Mouse (Mus musculus): ENCODE measurements around the gene Gm45717. TPM values are rescaled to one million over a fixed set of nuclear protein-coding genes. Genes with fewer than 3 reads are reported as not detected.

Gm45717 gene
- 0.59 TPM in 1 of 2 replicates, not detected in the other for polyA plus RNA-seq (2015; fragmentation: Nextera tagmentation; extraction: Ambion mirVana)

GRCm38 (mm10) chr7:140955758-140956555 lies at the start of gene Gm45717, which contains the start of gene Ifitm2:
Gene Gm45717, minus strand, starts transcription at chr7:140955937.
Gene Ifitm2, minus strand, starts transcription at chr7:140955987.
- ATAC-seq (peak; percentile 82), DNase-seq (peak; percentile 75)
- peak within 1 kb of the TSS; percentile 72 for H3K9ac ChIP-seq (replicated peaks)
- H3K9me3 ChIP-seq (ENCODE audit: low read length): no peaks in the 10 kb centered on the region
- no peaks in the 10 kb centered on the region for H3K27me3 ChIP-seq (ENCODE audit: insufficient read depth, low read length)
- H3K4me3 ChIP-seq (ENCODE audit: low read depth, low read length): peak within 1 kb of the TSS; percentile 66
- WGBS (ENCODE audit: insufficient replicate concordance): 11% methylated on average over 11 of the region's 11 CpGs
- TF ChIP-seq EP300 (IDR thresholded peaks at IDR 0.05; ENCODE audit: low read depth) (peak; percentile 43; the same call in 1 of the 2 replicates), CTCF (IDR thresholded peaks at IDR 0.05; ENCODE audit: low read depth) (no peak)
- H3K36me3 ChIP-seq (replicated peaks; ENCODE audit: insufficient read depth, low read length): 0 out of 2 replicates have a peak, but pooled peaks cover 4% of the 10 kb centered on the region
- H3K4me2 ChIP-seq (ENCODE audit: low read depth, low read length): peak within 1 kb of the TSS; percentile 80
- peaks cover 31% of the 10 kb centered on the region for H3K4me1 ChIP-seq (ENCODE audit: insufficient read depth)
- H3K27ac ChIP-seq (ENCODE audit: low read depth): peak within 1 kb of the TSS; percentile 86

DNA sequence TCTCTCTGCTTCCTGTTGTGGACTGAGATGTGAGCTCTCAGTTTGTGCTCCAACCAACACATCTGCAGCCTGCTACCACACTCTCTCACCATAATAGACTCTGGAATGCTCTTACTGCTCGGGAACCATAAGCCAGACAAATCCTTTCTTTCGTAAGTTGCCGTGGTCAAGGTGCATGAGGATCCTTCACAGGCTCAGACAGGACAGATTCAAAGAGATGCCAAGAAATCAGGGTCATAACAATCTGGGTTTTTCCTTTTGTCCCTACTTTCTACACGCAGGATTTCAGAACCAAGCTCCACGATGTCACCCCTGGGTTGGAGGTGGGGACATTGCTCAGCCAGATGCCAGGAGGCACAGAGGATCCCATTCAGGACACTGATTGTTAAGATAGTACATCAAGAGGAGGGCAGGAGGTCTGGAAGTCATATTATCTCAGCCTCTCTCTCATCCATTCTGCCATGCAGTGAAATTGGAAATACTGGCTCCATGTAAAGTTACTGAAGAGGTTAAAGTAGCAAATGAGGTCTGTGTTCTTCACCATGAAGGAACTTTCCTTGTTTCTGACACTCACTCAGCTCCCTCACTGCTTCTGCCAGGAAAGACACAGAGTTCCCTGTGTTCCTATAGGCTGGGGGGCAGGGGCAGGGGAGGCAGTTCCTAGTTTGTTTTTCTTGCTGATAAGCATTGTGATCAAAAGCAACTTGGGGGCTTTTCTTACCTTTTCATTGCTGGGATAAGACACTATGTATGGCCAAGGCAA lies 47.7 kb upstream of the Gm45717 start:
- H3K4me2 ChIP-seq (ENCODE audit: low read depth, low read length): no peak overlapping the region
- no peaks in the 10 kb centered on the region for H3K36me3 ChIP-seq (replicated peaks; ENCODE audit: insufficient read depth, low read length)
- DNase-seq (no peak), ATAC-seq (no peak)
- H3K9me3 ChIP-seq (ENCODE audit: low read length): no peaks in the 10 kb centered on the region
- no peaks in the 10 kb centered on the region for H3K27me3 ChIP-seq (ENCODE audit: insufficient read depth, low read length)
- H3K27ac ChIP-seq (ENCODE audit: low read depth): peak overlapping the region; percentile 29; the same call in 1 of the 2 replicates
- peaks cover 9% of the 10 kb centered on the region for H3K4me1 ChIP-seq (ENCODE audit: insufficient read depth)
- H3K4me3 ChIP-seq (ENCODE audit: low read depth, low read length): no peak overlapping the region
- H3K9ac ChIP-seq (replicated peaks): no peak overlapping the region
- WGBS (ENCODE audit: insufficient replicate concordance): 75% methylated on average over 5 of the region's 5 CpGs
- TF ChIP-seq CTCF (IDR thresholded peaks at IDR 0.05; ENCODE audit: low read depth) (no peak), EP300 (IDR thresholded peaks at IDR 0.05; ENCODE audit: low read depth) (no peak)

GRCm38 (mm10) chr7:141000881-141001708 lies 45.4 kb upstream of the Gm45717 start:
- DNase-seq (no peak), ATAC-seq (no peak)
- Histone ChIP-seq H3K9ac (replicated peaks) (no peak overlapping the region), H3K4me3 (ENCODE audit: low read depth, low read length) (no peak overlapping the region), H3K4me2 (ENCODE audit: low read depth, low read length) (no peak overlapping the region), H3K9me3 (ENCODE audit: low read length) (no peaks in the 10 kb centered on the region), H3K36me3 (replicated peaks; ENCODE audit: insufficient read depth, low read length) (no peaks in the 10 kb centered on the region), H3K27me3 (ENCODE audit: insufficient read depth, low read length) (no peaks in the 10 kb centered on the region), H3K27ac (ENCODE audit: low read depth) (peak overlapping the region; percentile 6; the same call in 1 of the 2 replicates), H3K4me1 (ENCODE audit: insufficient read depth) (peaks cover 3% of the 10 kb centered on the region; the same call in 1 of the 2 replicates)
- 75% methylated on average over 15 of the region's 15 CpGs for WGBS (ENCODE audit: insufficient replicate concordance)
- no peak for TF ChIP-seq CTCF (IDR thresholded peaks at IDR 0.05; ENCODE audit: low read depth)
- no peak for TF ChIP-seq EP300 (IDR thresholded peaks at IDR 0.05; ENCODE audit: low read depth)

DNA sequence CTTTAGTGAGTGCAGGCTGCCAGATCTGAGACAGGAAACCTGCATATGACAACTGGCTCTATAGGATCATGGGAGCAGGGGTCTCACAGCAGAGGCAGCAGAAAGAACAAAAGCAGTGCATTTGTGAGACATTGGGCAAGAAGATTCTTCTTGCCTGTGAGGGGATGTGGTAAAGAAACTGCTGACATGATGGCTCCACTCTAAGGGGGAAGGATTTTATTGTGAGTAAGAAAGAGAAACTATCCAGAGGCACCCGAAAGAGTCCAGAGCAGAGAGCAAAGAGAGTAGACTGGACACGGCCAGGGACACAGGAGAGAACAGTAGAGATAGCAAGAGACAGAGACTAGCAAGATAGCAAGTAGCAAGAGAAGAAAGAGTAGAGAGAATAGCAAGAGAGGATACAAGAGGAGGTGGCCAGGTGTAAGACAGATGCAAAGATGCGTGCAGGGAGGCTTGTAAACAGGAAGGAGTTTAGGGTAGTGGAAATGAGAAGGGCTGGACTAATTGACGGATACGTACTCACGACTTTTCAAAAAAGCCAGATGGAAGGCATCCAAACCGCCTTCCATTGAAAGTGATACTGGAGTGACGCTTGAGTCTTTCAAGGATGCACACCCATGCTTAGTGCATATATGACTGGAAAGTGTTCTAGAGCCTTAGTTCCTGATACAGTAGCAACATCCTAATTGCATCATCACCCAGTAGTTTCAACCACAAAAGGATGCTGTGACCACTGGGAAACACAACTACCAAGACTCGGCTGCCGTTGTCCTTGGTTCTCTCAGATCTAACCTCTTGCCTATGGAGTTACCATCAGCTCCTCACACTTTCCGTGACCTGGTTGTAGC lies 43.3 kb upstream of the Gm45717 start:
- Histone ChIP-seq H3K27ac (ENCODE audit: low read depth) (peak overlapping the region; percentile 81), H3K9ac (replicated peaks) (peak overlapping the region; percentile 27; the same call in 1 of the 2 replicates), H3K4me3 (ENCODE audit: low read depth, low read length) (peak overlapping the region; percentile 18; the same call in 1 of the 2 replicates), H3K4me1 (ENCODE audit: insufficient read depth) (peaks cover 3% of the 10 kb centered on the region; the same call in 1 of the 2 replicates), H3K4me2 (ENCODE audit: low read depth, low read length) (peak overlapping the region; percentile 27; the same call in 1 of the 2 replicates), H3K9me3 (ENCODE audit: low read length) (no peaks in the 10 kb centered on the region), H3K27me3 (ENCODE audit: insufficient read depth, low read length) (no peaks in the 10 kb centered on the region), H3K36me3 (replicated peaks; ENCODE audit: insufficient read depth, low read length) (no peaks in the 10 kb centered on the region)
- TF ChIP-seq EP300 (IDR thresholded peaks at IDR 0.05; ENCODE audit: low read depth) (peak; percentile 39; the same call in 1 of the 2 replicates), CTCF (IDR thresholded peaks at IDR 0.05; ENCODE audit: low read depth) (no peak)
- ATAC-seq: peak; percentile 72
- no peak for DNase-seq
- 57% methylated on average over 11 of the region's 11 CpGs for WGBS (ENCODE audit: insufficient replicate concordance)

GRCm38 (mm10) chr7:140997817-140998216 lies 42.1 kb upstream of the Gm45717 start:
- WGBS (ENCODE audit: insufficient replicate concordance): 25% methylated on average over 1 of the region's 1 CpGs
- Histone ChIP-seq H3K4me2 (ENCODE audit: low read depth, low read length) (0 out of 2 replicates have a peak overlapping the region, but pooled peaks have one; percentile 22), H3K27me3 (ENCODE audit: insufficient read depth, low read length) (no peaks in the 10 kb centered on the region), H3K9ac (replicated peaks) (no peak overlapping the region), H3K4me1 (ENCODE audit: insufficient read depth) (peaks cover 3% of the 10 kb centered on the region; the same call in 1 of the 2 replicates), H3K4me3 (ENCODE audit: low read depth, low read length) (no peak overlapping the region), H3K9me3 (ENCODE audit: low read length) (no peaks in the 10 kb centered on the region), H3K27ac (ENCODE audit: low read depth) (peak overlapping the region; percentile 81), H3K36me3 (replicated peaks; ENCODE audit: insufficient read depth, low read length) (no peaks in the 10 kb centered on the region)
- ATAC-seq: peak; percentile 38; the same call in 1 of the 2 replicates
- peak; percentile 14 for DNase-seq
- TF ChIP-seq CTCF (IDR thresholded peaks at IDR 0.05; ENCODE audit: low read depth) (no peak), EP300 (IDR thresholded peaks at IDR 0.05; ENCODE audit: low read depth) (no peak)

All from liver, postnatal 0 days (tissue).